Mouse (Mus musculus) spleen, adult 2 months (tissue): ENCODE data around the gene Srm.

Source experiments
- CTCF ChIP-seq: fragments of 200-500 bp; IDR thresholded peaks from 2 replicates; pipeline ENCODE4 v1.5.1; 2011; ENCODE audit warnings: mild to moderate bottlenecking, inconsistent platforms; ENCODE audit not compliant: insufficient read depth, insufficient read length, insufficient replicate concordance; ENCODE audit errors: extremely low read depth
- POLR2A ChIP-seq: fragments of 200-500 bp; IDR thresholded peaks from 2 replicates; pipeline ENCODE4 v1.6.1; 2011; ENCODE audit warnings: low read depth, low read length, inconsistent platforms

DNA sequence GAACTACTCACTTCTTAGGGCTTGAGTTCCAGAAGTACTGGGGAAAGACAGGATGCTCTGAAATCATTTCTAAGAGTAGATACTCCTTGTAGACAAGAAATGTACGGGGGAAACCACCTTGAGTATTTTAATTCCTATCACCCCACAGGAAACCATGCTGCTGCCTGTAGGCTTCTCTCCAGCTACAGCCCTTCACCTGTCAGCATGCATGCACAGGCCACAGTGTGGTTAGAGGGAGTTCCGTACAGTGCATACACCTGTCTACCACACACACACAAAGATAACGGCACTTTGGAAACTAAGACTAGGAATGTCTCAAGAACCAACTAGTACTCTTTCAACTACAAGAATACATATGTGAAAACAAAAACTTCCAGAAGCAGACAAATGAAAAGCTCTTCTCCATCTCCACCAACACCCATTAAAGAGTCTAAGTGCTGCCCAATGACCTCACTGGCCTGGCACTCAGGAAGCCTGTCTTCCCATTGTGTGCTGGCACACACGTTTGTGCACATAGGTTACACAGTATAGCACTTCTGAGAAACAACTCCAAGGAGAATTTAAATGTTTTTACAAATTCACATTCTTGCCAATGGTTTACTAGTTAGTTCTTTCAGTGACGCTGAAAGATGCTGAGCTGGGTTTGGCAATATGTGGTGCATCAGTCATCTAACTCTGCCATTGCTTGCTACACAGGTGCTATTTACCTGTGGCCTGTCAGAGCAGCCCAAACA lies 19.5 kb downstream of the Srm start:
- TF ChIP-seq POLR2A: no peak
- no peak for TF ChIP-seq CTCF
